Mouse (Mus musculus): ENCODE results near the gene Mrps18b. TPM values are rescaled to one million over a fixed set of nuclear protein-coding genes. Genes with fewer than 3 reads are reported as not detected.
A peak's percentile ranks its signal among the peaks of the same experiment; 100 is the strongest.

Mrps18b gene
- polyA plus RNA-seq, 1 experiment = 65.1 TPM

- Histone ChIP-seq H3K27ac (ENCODE audit: insufficient read depth, low read length) (no peak overlapping the region), H3K4me1 (ENCODE audit: control insufficient read depth, insufficient read depth, low read length) (no peaks in the 10 kb centered on the region), H3K27me3 (ENCODE audit: control insufficient read depth, insufficient read depth, low read length) (no peaks in the 10 kb centered on the region), H3K4me3 (replicated peaks; ENCODE audit: insufficient read depth, low read depth, low read length) (no peak overlapping the region)
- TF ChIP-seq POLR2A (IDR thresholded peaks at IDR 0.05; ENCODE audit: borderline replicate concordance, insufficient read depth, low read length) = no peak
- TF ChIP-seq CTCF (IDR thresholded peaks at IDR 0.05; ENCODE audit: borderline replicate concordance, insufficient read depth, low read depth, low read length) = no peak
- DNase-seq = no peak
- 98% methylated on average over 1 of the region's 1 CpGs for WGBS
Measured at GRCm38 (mm10) chr17:35905587-35905986, 10.6 kb downstream of the Mrps18b start.

- no peak for DNase-seq
- H3K4me3 ChIP-seq (replicated peaks; ENCODE audit: insufficient read depth, low read depth, low read length) = no peak overlapping the region
- no peak overlapping the region for H3K27ac ChIP-seq (ENCODE audit: insufficient read depth, low read length)
- H3K27me3 ChIP-seq (ENCODE audit: control insufficient read depth, insufficient read depth, low read length) = no peaks in the 10 kb centered on the region
- WGBS = 87% methylated on average over 4 of the region's 4 CpGs
- no peaks in the 10 kb centered on the region for H3K4me1 ChIP-seq (ENCODE audit: control insufficient read depth, insufficient read depth, low read length)
- TF ChIP-seq CTCF (IDR thresholded peaks at IDR 0.05; ENCODE audit: borderline replicate concordance, insufficient read depth, low read depth, low read length) (no peak), POLR2A (IDR thresholded peaks at IDR 0.05; ENCODE audit: borderline replicate concordance, insufficient read depth, low read length) (no peak)
Measured at GRCm38 (mm10) chr17:35903992-35904355, 12.2 kb downstream of the Mrps18b start.

DNA sequence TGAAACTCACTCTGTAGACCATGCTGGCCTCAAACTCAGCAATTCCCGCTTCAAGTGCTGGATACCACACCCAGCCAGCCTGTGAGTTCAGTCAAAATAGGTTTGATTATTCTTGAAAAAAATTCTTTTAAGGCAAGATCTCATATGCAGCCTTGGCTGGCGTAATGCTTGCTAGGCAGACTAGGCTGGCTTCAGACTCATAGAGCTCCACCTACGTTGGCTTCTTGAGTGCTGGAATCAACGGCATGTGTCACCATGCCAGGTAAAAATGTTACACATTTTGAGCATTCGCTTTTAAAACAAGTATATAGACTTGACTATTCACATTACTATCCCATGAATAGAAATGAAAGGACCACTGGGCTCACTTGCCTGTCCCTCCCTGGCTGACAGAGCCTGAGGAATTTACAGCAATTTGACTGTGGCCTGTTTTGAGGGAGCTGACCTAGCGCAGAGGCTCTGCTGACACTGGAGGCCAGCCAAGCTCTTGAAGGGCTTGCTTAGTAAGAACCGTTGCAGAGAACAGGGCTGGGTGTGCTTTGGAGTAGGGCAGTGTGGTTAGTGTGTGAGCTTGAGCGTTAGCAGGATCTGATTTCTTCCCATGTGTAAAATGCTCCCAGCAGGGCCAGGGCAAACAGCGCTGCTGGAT, 12.7 kb downstream of the Mrps18b start:
- no peak overlapping the region for H3K27ac ChIP-seq (ENCODE audit: insufficient read depth, low read length)
- WGBS = 84% methylated on average over 9 of the region's 9 CpGs
- no peak for DNase-seq
- H3K27me3 ChIP-seq (ENCODE audit: control insufficient read depth, insufficient read depth, low read length) = no peaks in the 10 kb centered on the region
- no peaks in the 10 kb centered on the region for H3K4me1 ChIP-seq (ENCODE audit: control insufficient read depth, insufficient read depth, low read length)
- no peak for TF ChIP-seq CTCF (IDR thresholded peaks at IDR 0.05; ENCODE audit: borderline replicate concordance, insufficient read depth, low read depth, low read length)
- H3K4me3 ChIP-seq (replicated peaks; ENCODE audit: insufficient read depth, low read depth, low read length) = no peak overlapping the region

DNA sequence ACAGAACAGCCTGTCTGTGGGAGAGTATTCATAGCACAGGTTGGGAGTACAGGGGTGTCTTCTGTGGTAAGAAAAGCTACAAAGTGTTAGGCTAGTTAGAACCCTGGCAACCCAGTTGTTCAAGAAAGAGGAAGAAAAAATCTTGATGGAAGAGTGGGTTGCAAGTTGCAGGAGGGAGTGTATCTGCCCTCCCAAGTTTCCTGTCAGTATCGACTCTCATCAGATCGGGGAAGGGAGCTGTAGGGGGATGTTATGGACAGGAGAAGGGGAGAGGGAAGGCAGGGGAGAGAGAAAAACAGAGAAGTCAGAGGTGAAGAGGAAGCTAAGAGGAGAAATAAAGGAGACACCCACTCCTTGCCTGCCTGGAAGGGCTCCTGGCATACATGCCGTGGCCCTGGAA, 15.6 kb downstream of the Mrps18b start:
- H3K27ac ChIP-seq (ENCODE audit: insufficient read depth, low read length) = no peak overlapping the region
- DNase-seq = no peak
- 91% methylated on average over 3 of the region's 3 CpGs for WGBS
- H3K4me3 ChIP-seq (replicated peaks; ENCODE audit: insufficient read depth, low read depth, low read length) = no peak overlapping the region
- H3K27me3 ChIP-seq (ENCODE audit: control insufficient read depth, insufficient read depth, low read length) = no peaks in the 10 kb centered on the region
- TF ChIP-seq CTCF (IDR thresholded peaks at IDR 0.05; ENCODE audit: borderline replicate concordance, insufficient read depth, low read depth, low read length) (no peak), POLR2A (IDR thresholded peaks at IDR 0.05; ENCODE audit: borderline replicate concordance, insufficient read depth, low read length) (no peak)
- peaks cover 12% of the 10 kb centered on the region for H3K4me1 ChIP-seq (ENCODE audit: control insufficient read depth, insufficient read depth, low read length)

DNA sequence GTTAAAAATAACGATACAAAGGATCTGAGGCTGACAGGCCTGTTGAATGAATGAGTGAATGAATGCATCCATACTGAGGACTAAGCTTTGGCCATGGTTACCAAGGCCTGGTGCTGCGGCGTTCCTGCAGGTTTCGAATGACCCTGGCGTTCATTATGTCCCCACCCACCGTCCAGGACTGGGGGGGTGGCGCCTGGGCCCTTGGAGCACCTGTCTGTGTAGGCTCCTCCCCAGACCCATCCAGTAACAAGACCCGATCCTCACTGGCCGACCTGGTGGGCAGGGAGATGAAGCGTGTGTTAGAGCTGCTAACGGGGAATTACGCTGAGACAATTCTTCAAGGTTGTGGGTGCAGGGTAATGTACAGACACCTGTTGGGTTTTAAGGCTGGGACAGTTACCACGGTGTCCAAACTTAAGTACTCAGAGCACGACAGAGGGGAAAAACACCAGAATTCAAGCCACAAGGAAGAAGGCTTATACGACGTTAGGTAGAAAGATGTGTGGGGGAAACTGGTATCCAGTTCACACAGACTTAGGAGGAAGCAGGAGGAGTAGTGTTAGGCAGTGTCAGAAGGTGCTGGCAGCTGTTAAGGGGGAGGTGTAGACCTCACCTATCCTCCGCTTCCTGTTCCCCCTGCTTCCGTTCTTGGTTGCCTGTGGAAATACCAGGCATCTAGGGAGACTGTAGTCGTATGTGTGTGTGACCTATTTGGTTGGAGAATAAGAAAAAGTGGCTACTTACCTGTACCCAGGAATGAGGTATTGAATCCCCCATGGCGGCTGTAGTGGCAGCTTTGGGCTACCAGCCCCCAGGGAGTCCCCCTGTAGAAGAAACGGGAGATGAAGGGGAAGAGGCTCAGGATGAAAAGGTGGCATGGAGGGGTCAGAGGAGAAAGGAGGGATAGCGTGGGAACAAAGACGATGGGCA, 18.3 kb downstream of the Mrps18b start:
- TF ChIP-seq CTCF (IDR thresholded peaks at IDR 0.05; ENCODE audit: borderline replicate concordance, insufficient read depth, low read depth, low read length) (no peak), POLR2A (IDR thresholded peaks at IDR 0.05; ENCODE audit: borderline replicate concordance, insufficient read depth, low read length) (no peak)
- DNase-seq = peak in 1 of 2 experiments; percentile 54
- WGBS = 40% methylated on average over 23 of the region's 23 CpGs
- no peaks in the 10 kb centered on the region for H3K27me3 ChIP-seq (ENCODE audit: control insufficient read depth, insufficient read depth, low read length)
- H3K4me1 ChIP-seq (ENCODE audit: control insufficient read depth, insufficient read depth, low read length) = peaks cover 18% of the 10 kb centered on the region
- H3K27ac ChIP-seq (ENCODE audit: insufficient read depth, low read length) = peak overlapping the region; percentile 38
- peak overlapping the region; percentile 91 for H3K4me3 ChIP-seq (replicated peaks; ENCODE audit: insufficient read depth, low read depth, low read length)

DNA sequence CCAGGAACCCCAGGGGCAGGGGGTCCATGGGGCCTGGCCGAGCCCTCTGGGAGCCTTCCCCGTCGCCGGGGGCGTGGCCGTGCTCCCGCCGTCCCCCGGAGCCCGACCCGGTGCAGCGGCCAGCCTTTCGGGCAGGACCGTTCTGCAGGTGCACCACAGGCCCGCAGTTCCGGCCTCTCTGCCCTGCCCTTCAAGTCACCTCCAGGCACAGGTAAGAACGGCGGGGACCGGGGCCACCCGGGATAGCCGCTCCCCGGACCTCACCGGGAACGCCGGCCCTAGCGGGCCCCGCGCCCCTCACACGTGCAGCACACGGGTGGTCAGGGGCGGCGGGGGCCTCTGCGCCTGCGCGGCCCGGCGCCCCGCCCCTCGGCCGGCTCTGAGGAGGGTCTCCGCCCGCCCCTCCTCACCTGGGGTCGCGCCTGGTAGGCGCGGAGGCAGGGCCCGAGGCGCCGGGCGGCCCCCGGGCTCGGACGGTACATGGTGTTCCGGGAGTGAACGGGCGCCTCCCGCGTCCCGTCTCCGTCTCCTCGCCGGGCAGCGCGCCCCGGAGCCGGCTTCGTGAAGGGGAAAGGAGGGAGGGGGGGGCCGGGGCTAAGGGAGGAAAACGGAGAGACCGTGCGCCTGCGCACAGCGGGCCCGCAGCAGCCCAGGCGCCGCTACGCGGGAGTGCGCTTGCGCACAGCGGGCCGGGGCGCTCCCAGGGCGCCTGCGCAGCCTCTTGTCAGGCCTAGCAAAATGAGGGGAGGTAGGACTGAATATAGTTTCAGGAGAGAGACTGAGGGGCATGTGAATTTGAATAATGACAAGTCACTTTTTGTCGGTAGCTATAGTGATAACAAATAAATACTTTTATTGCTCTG, 19.2 kb downstream of the Mrps18b start, which contains the start of gene 2310061I04Rik:
2310061I04Rik (minus strand) TSS at position 651 of the 863 bp plus-strand sequence.
- Histone ChIP-seq H3K27me3 (ENCODE audit: control insufficient read depth, insufficient read depth, low read length) (no peaks in the 10 kb centered on the region), H3K4me3 (replicated peaks; ENCODE audit: insufficient read depth, low read depth, low read length) (peak within 1 kb of the TSS; percentile 91), H3K27ac (ENCODE audit: insufficient read depth, low read length) (peak within 1 kb of the TSS; percentile 98), H3K4me1 (ENCODE audit: control insufficient read depth, insufficient read depth, low read length) (peaks cover 18% of the 10 kb centered on the region)
- WGBS = under 1% methylated on average over 68 of the region's 86 CpGs
- TF ChIP-seq POLR2A (IDR thresholded peaks at IDR 0.05; ENCODE audit: borderline replicate concordance, insufficient read depth, low read length) (peak; percentile 74; the same call in 1 of the 2 replicates), CTCF (IDR thresholded peaks at IDR 0.05; ENCODE audit: borderline replicate concordance, insufficient read depth, low read depth, low read length) (no peak)
- DNase-seq = peak; percentile 94 to 95

GRCm38 (mm10) chr17:35887725-35888124, 28.5 kb downstream of the Mrps18b start:
- WGBS = 82% methylated on average over 10 of the region's 17 CpGs
- H3K27ac ChIP-seq (ENCODE audit: insufficient read depth, low read length) = no peak overlapping the region
- H3K27me3 ChIP-seq (ENCODE audit: control insufficient read depth, insufficient read depth, low read length) = no peaks in the 10 kb centered on the region
- H3K4me1 ChIP-seq (ENCODE audit: control insufficient read depth, insufficient read depth, low read length) = no peaks in the 10 kb centered on the region
- H3K4me3 ChIP-seq (replicated peaks; ENCODE audit: insufficient read depth, low read depth, low read length) = no peak overlapping the region
- TF ChIP-seq POLR2A (IDR thresholded peaks at IDR 0.05; ENCODE audit: borderline replicate concordance, insufficient read depth, low read length) (no peak), CTCF (IDR thresholded peaks at IDR 0.05; ENCODE audit: borderline replicate concordance, insufficient read depth, low read depth, low read length) (no peak)
- no peak for DNase-seq
